Mouse (Mus musculus) liver, embryonic 14.5 days (tissue): ENCODE results near the gene Rrp12. TPM values are rescaled to one million over a fixed set of nuclear protein-coding genes. Genes with fewer than 3 reads are reported as not detected.

Experiments used
- ATAC-seq: fragments of 200-750 bp; cut with Nextera tagmentation; 2 replicates; pipeline ENCODE4 v1.8.0; 2017; ENCODE audit warnings: moderate number of reproducible peaks, mild to moderate bottlenecking, moderate library complexity; ENCODE audit not compliant: insufficient read depth
- DNase-seq, 3 experiments: peaks; one replicate each; pipeline ENCODE4 v3.0.0-alpha.2; 2012 to 2013; ENCODE audit warnings: low read depth in 3 of 3, low spot score in 3 of 3
- H3K27ac ChIP-seq: fragments of 300-500 bp; sonication (generic); 2 replicates; pipeline ENCODE4 v1.5.1; 2014; ENCODE audit warnings: moderate library complexity, mild to moderate bottlenecking, control low read depth, inconsistent platforms
- H3K27me3 ChIP-seq: fragments of 300-500 bp; sonication (generic); 2 replicates; pipeline ENCODE4 v1.6.1; 2014; ENCODE audit warnings: mild to moderate bottlenecking, low read length, moderate library complexity; ENCODE audit not compliant: control insufficient read depth, insufficient read depth
- H3K36me3 ChIP-seq: fragments of 300-500 bp; sonication (generic); replicated peaks from 2 replicates; pipeline ENCODE4 v1.6.1; 2014; ENCODE audit warnings: low read depth; ENCODE audit not compliant: control insufficient read depth, insufficient read depth
- H3K4me1 ChIP-seq, 2 experiments: fragments of 200-500 bp in 1 of 2; fragments of 300-500 bp in 1 of 2; sonication (generic) in 1 of 2; replicated peaks; 2 replicates each; pipeline ENCODE4 v1.6.1; 2012 to 2014; ENCODE audit warnings: antibody characterized with exemption in 1 of 2, inconsistent platforms in 1 of 2, low read length in 1 of 2; ENCODE audit not compliant: control insufficient read depth in 2 of 2, insufficient read depth in 2 of 2
- H3K4me2 ChIP-seq: fragments of 300-500 bp; sonication (generic); 2 replicates; pipeline ENCODE4 v1.6.1; 2014; ENCODE audit warnings: low read depth, mild to moderate bottlenecking, control low read depth, moderate library complexity
- H3K4me3 ChIP-seq, 2 experiments: fragments of 200-500 bp in 1 of 2; fragments of 300-500 bp in 1 of 2; sonication (generic) in 1 of 2; 2 replicates each; pipeline ENCODE4 v1.5.1; 2012 to 2014; ENCODE audit warnings: low read depth in 2 of 2, low read length in 2 of 2, mild to moderate bottlenecking in 2 of 2, control low read depth in 1 of 2, inconsistent platforms in 1 of 2, moderate library complexity in 1 of 2; ENCODE audit not compliant: insufficient read depth in 1 of 2
- H3K9ac ChIP-seq: fragments of 300-500 bp; sonication (generic); replicated peaks from 2 replicates; pipeline ENCODE4 v1.6.1; 2014; ENCODE audit warnings: mild to moderate bottlenecking, control low read depth, moderate library complexity
- H3K9me3 ChIP-seq: fragments of 300-500 bp; sonication (generic); 2 replicates; pipeline ENCODE4 v1.6.1; 2016; ENCODE audit warnings: low read length, mixed read lengths; ENCODE audit not compliant: control insufficient read depth
- CTCF ChIP-seq: IDR thresholded peaks from 2 replicates; pipeline ENCODE4 v1.5.1; 2016; ENCODE audit warnings: antibody characterized with exemption, low read depth, control low read depth
- EP300 ChIP-seq: IDR thresholded peaks from 2 replicates; pipeline ENCODE4 v1.6.1; 2016; ENCODE audit warnings: antibody characterized with exemption, low read depth
- WGBS: fragments of 180-500 bp; shearing (Covaris S2); extraction: QIAGEN DNeasy Blood & Tissue Kit; methylation state at CpG from one replicate; pipeline ENCODE4 v1.1.7; 2014; ENCODE audit not compliant: insufficient replicate concordance; 5-methylcytosine and 5-hydroxymethylcytosine counted together
- polyA plus RNA-seq, 2 experiments: library from polyadenylated mRNA; depleted of rRNA in 1 of 2; stranded (reverse) in 1 of 2; unstranded in 1 of 2; fragments of >200 nt; fragmentation: Nextera tagmentation in 1 of 2; extraction: Ambion mirVana in 1 of 2; gene quantifications; 2 replicates each; pipeline versions ENCODE4 v1.2.1 to v1.2.3; 2012 to 2014

The Rrp12 gene
- polyA plus RNA-seq, 2 experiments: 5.0 to 6.0 TPM

- no peaks in the 10 kb centered on the region for H3K27me3 ChIP-seq
- H3K9ac ChIP-seq: no peak overlapping the region; the same call in 1 of the 2 replicates
- TF ChIP-seq CTCF: no peak
- no peak for TF ChIP-seq EP300
- H3K4me1 ChIP-seq: peaks cover 3 to 8% of the 10 kb centered on the region in 2 experiments; a peak in 2 of 4 replicates
- peak overlapping the region; percentile 26 for H3K4me2 ChIP-seq
- no peaks in the 10 kb centered on the region for H3K9me3 ChIP-seq
- no peaks in the 10 kb centered on the region for H3K36me3 ChIP-seq
- no peak for DNase-seq
- ATAC-seq: no peak
- no peak overlapping the region for H3K27ac ChIP-seq
- no peak overlapping the region for H3K4me3 ChIP-seq
- 18% methylated on average over 1 of the region's 1 CpGs for WGBS
Observed at GRCm38 (mm10) chr19:41822589-41822988, 73.4 kb downstream of the Rrp12 start.

- Histone ChIP-seq H3K27ac (no peak overlapping the region), H3K36me3 (no peaks in the 10 kb centered on the region), H3K9ac (no peak overlapping the region), H3K4me3 (no peak overlapping the region), H3K27me3 (no peaks in the 10 kb centered on the region), H3K4me1 (peaks cover 3 to 14% of the 10 kb centered on the region in 2 experiments; a peak in 2 of 4 replicates), H3K9me3 (no peaks in the 10 kb centered on the region), H3K4me2 (no peak overlapping the region)
- DNase-seq (no peak), ATAC-seq (no peak)
- 55% methylated on average over 5 of the region's 5 CpGs for WGBS
- no peak for TF ChIP-seq EP300
- no peak for TF ChIP-seq CTCF
Observed at GRCm38 (mm10) chr19:41821436-41821835, 74.5 kb downstream of the Rrp12 start.

- Histone ChIP-seq H3K36me3 (no peaks in the 10 kb centered on the region), H3K9ac (no peak overlapping the region), H3K27me3 (no peaks in the 10 kb centered on the region), H3K4me3 (no peak overlapping the region), H3K27ac (no peak overlapping the region), H3K9me3 (no peaks in the 10 kb centered on the region), H3K4me2 (no peak overlapping the region), H3K4me1 (peaks cover 3 to 17% of the 10 kb centered on the region in 2 experiments; a peak in 3 of 4 replicates)
- ATAC-seq: no peak
- TF ChIP-seq CTCF: no peak
- TF ChIP-seq EP300: no peak
- no peak for DNase-seq
- WGBS: 62% methylated on average over 4 of the region's 4 CpGs
Observed at GRCm38 (mm10) chr19:41818749-41819148, 77.2 kb downstream of the Rrp12 start.

- 74% methylated on average over 10 of the region's 10 CpGs for WGBS
- H3K9ac ChIP-seq: no peak overlapping the region
- no peak overlapping the region for H3K4me3 ChIP-seq
- peaks cover 9 to 21% of the 10 kb centered on the region in 2 experiments for H3K4me1 ChIP-seq
- no peak overlapping the region for H3K27ac ChIP-seq
- H3K27me3 ChIP-seq: no peaks in the 10 kb centered on the region
- H3K9me3 ChIP-seq: no peaks in the 10 kb centered on the region
- TF ChIP-seq CTCF (no peak), EP300 (no peak)
- ATAC-seq (no peak), DNase-seq (no peak)
- H3K4me2 ChIP-seq: no peak overlapping the region
- no peaks in the 10 kb centered on the region for H3K36me3 ChIP-seq
Observed at GRCm38 (mm10) chr19:41817325-41817724, 78.6 kb downstream of the Rrp12 start.

- Histone ChIP-seq H3K36me3 (no peaks in the 10 kb centered on the region), H3K4me3 (no peak overlapping the region), H3K4me1 (peaks cover 9 to 21% of the 10 kb centered on the region in 2 experiments), H3K27ac (no peak overlapping the region), H3K27me3 (no peaks in the 10 kb centered on the region), H3K4me2 (no peak overlapping the region), H3K9ac (no peak overlapping the region), H3K9me3 (no peaks in the 10 kb centered on the region)
- 60% methylated on average over 5 of the region's 5 CpGs for WGBS
- no peak for ATAC-seq
- no peak for DNase-seq
- TF ChIP-seq EP300 (no peak), CTCF (no peak)
Observed at GRCm38 (mm10) chr19:41816915-41817314, 79.1 kb downstream of the Rrp12 start.
